Mouse (Mus musculus) 3134 (cell line): Measurements from ENCODE around the gene Ceacam1.
"Not testable (repeated sequence)": the region's sequence is repeated elsewhere in the genome, so short reads cannot be mapped to it uniquely, and the experiment has no call there.

Source experiments
- DNase-seq: peaks from one replicate; pipeline ENCODE4 v3.0.0-alpha.2; 2011; ENCODE audit warnings: low spot score; ENCODE audit not compliant: insufficient read length; ENCODE audit errors: extremely low read depth

Gene Ceacam1

GRCm38 (mm10) chr7:25440816-25441153 is 36.6 kb downstream of the Ceacam1 start:
- DNase-seq: no peak

DNA sequence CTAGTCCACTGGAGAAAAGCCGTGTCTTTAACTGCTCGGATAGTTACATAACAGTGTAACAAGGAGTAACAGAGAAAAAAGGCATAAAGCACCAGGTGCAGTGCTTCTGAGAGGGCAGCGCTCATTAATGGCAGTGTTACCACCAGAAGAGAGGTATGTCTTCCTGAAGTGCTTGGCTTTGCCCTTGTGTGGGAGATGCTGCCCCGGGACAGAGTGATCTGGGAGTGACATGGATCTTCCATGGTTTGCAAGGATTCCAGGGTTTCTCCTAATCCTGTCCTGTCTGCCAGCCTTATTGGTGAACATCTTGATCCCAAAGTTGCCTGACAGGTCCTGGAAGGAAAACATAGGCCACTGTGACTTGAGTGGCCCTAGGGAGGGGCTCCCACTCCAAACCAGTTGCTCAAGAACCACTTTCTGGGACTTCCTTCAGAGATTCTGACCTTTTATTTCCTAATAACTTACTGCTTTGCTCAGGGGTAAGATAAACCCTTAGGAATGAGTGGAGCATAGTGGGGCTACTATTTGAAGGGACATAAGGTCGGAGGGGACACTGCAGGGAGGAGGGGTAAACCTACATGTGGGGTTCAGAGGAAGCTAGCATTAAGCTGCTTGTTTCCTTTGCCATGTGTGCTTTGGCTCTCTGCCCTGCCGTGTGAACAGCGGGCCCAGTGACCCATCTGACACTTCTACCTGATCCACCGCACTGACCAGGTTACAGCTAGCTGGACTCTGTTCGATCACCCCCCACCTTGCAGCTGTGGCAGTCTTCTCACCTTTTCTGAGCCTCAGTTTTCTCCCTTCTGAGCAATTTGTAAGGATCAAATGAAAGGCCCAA is 37.2 kb downstream of the Ceacam1 start:
- no peak for DNase-seq

DNA sequence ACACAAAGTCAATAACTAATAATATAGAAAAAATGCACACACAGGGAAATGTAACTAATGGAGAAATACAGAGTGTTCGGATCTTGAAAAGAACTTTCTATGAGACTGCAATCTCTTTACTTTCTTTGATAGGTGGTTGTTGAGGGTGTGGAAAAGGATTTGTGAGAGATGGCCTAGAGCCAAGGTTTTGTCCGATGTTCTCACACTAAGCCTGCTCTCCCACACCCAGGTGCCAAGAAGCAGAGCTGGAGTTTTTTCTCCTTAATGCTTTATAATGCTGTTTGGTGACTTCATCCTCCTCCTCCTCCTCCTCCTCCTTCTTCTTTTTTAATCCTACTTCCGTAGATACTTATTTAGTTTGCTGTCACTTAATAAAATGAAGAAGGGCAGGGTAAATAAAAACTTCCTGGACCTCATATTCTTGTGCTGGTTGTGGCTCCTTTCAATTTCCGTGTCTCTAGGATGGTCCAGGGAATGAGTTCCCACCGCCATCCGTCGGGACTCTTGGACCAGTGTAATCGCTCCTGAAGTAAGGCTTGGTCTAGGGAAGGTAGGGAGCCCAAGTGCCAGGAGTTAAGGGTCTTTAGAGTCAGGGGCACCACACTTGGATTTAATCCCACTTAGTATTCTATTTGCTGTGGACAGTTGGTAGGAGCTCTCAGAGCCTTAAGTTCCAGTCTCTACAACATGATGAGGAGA is 38.1 kb downstream of the Ceacam1 start:
- DNase-seq: no peak

DNA sequence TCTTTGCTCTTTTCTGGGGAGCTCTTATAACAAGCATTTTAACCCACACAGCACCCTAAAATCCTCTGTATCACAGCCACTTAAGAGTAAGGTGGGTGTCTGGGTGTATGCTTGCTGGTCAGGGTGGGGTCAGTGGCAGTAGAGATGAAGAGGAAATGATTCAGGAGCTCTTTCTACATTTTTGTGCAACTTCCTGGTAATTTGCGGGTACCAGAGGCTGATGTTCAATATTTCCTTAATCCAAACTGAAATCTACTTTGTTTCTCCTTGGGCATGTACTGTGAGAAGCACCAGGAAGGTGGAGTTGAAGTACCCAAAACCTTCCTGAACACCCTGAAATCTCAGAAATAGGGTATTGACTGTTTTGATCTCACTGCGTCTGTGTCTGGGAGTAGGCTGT is 40.7 kb downstream of the Ceacam1 start:
- no peak for DNase-seq

DNA sequence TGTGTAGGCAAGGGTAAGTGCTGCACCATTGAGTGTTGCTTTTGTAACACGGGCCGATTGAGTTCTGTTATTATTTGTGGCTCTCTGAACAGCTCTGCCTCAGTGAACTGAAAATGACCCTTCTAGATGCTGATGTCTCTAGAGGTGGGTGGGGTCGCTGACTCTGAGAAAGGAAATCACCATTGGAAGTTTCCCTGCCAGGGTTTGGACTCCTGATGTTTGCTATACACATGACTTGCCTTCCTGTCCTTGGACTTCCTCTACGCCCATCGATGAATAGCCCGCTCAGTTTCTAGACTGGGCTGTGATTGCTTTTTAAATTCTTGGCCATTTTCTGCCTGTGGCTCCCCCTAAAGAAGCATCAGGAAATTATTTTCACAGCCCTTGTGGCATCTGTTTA is 41.2 kb downstream of the Ceacam1 start:
- DNase-seq: no peak

- DNase-seq: no peak
Measured at GRCm38 (mm10) chr7:25435546-25435851, 41.9 kb downstream of the Ceacam1 start.

- DNase-seq: no peak
Measured at GRCm38 (mm10) chr7:25434654-25435545, 42.5 kb downstream of the Ceacam1 start.

DNA sequence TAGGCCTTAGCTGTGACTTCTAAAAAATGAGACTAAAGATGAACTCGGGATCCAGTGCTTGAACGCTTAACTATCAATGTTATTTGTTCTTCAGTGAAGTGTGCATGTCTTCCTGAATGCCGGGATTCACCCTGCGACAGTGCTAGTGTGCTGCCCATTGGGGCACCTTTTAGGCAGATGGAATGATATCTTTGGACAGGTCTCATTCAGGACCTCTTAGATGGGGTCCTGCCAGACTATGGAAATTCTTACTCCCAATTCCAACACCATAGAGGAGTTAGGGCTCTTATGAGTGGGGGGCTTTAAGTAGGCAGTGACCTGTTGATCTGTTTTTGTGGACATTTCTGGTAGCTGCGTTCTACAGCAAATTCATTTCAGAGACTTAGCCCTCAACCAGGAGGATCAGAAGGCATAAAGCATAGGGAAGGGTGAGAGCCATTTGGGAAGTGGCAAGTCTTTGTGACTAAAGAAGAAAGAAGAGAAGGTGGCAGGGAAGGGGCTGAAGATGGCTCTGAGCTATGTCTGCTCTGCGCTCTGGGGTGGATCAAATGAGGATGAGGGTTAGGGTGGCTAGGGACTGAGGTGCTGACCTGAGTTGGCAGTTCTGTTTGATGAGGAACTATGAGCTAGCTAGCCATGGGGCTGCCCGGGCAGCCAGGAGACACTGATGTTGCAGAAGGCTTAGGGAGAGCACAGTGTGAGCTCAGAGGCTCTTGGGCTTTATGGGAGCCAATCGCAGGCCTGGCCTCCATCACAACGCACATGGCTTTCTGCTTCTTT is 43.4 kb downstream of the Ceacam1 start:
- DNase-seq: no peak

- no peak for DNase-seq
Measured at GRCm38 (mm10) chr7:25433007-25433541, 44.3 kb downstream of the Ceacam1 start.

DNA sequence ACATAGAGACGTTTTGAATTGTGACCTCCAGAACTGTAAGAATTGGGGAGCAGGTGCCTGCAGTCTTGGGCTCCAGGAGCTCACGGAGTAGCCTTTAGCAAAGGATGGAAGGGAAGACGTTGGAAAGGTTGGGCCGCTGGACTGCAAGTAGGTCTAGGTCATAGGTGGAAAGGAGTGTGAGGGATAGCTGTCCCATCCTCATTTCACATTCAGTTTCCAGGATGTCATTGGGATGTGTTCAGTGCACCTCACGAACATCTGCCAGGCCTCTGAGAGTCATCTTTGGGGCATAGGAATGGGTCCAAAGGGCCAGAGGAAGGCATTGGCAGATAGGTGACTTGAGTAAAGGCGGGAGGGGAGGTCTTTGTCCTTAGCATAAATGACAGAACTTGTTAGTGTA is 45.0 kb downstream of the Ceacam1 start:
- no peak for DNase-seq

GRCm38 (mm10) chr7:25429886-25430784 is 47.3 kb downstream of the Ceacam1 start:
- no peak for DNase-seq

DNA sequence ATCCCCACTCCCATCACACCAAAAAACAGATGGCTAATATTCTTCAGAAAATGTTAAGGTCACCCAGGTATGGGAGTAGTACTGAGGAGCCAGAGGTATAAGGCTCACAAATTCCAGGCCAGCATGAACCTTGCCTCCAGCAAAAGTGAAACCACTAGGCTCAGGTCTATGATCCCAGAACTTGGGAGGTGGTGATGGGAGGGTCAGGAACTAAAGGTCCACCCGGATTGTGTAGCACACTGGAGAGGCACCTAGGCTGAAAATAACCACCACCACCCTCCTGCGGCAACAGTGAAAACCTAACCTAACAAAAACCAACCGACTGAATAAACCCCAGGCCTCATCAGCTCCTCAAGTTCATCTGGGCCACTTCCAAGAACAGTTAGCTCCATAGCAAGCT is 49.1 kb downstream of the Ceacam1 start:
- no peak for DNase-seq

- no peak for DNase-seq
Measured at GRCm38 (mm10) chr7:25427144-25427543, 50.3 kb downstream of the Ceacam1 start.

GRCm38 (mm10) chr7:25426380-25426779 is 51.0 kb downstream of the Ceacam1 start:
- not testable (repeated sequence) for DNase-seq

DNA sequence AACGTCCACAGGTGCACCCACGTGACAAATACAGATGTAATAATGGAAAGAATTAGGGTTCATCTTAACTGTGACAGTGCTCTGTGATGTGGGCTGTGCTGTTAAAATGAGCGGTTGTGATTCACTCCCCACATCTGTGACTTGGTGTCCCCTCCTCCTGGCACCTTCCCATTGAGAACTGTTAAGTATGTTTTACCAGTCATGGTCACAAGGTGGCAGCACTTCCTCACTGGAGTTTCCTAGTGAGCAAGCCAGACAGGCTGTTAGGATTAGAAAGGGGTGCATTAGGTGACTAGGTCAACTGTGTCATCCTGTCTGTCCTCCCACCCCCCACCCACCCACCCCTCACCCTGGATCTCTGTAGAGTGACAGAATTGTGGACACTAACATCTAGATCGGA is 53.0 kb downstream of the Ceacam1 start:
- DNase-seq: peak; percentile 32

DNA sequence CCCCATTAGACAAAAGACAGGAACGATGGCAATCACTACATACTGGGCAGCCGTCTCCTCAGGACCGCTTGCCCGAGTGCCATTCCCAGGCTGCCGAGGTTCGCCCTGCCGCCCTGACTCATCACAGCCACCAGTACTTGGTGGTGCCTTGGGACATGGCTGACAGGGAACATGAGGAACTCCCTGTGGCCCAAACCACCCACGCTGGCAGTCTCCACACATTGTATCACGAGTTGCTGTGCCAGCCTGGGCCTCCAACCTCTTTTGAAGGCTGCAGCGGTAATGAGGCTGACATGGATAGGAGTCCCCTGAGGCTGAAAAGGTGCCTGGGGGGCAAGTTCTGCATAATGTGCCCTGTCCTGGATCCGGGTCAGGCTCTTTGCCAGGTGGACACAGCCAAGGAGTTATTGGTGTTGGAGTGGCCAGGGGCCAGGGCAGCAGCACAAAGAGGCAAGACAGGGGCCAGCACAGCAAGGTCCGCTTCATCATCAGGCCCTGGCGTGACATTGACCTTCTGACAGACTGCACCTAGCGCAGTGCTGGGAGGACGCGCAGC is 55.0 kb downstream of the Ceacam1 start:
- DNase-seq: no peak

DNA sequence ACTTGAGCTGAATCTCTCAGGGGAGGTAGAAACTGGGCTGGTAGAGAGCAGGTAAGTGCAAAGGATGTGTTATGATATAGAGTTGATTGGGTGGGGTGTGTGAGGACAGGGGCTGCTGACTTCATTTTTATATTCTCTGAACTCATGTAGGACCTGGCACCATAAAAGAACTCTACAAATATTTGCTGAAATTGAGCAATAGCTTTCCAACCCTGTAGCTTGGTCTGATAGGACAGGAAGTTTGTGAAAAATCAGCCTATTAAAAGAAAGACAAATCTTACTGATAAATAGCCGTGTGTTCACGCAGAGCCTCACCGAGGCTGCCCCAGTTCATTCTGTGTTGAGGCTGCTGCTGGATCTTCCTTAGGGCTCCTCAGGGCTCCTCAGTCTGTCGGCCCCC is 57.5 kb downstream of the Ceacam1 start:
- DNase-seq: no peak

GRCm38 (mm10) chr7:25419536-25419935 is 57.9 kb downstream of the Ceacam1 start:
- no peak for DNase-seq

- no peak for DNase-seq
Measured at GRCm38 (mm10) chr7:25417597-25417996, 59.8 kb downstream of the Ceacam1 start.
